Comparison of ENCODE assay signal across 14 mouse cellular contexts in the genomic region with DNA sequence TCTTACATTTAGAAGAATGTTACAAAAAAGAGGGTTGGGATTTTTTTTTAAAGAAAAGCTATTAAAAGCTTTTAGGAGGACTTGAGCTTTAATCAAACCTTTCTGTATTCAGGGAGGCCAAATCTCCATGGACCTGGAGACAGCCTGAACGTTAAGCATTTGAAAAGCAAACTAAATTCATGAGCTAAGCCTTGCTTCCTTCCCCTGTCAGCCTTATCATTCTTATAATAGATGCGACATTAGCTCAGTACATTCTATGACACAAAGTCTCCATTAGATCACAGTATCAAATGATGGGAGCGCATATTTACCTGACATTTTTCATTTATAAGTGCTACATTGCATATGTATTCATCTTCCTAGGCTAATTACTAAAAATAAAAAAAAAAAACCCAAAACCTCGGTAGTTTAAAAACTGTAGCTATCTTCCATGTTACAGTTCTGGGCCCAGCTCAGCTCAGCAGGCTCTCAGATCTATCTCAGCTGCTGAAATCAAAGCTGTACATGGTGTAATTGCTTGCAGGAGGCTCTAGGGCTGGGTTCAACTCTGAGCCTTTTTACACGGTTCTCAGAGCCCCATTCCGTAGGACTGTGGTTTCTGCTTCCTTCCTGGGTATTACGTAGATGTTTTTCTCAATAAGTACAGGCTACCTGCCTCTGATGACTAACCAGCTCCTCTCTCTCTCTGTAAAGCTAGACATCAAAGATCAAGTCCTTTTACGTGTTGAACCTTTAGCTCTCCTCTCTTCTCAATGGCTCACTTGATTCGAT. TPM values are rescaled to one million over a fixed set of nuclear protein-coding genes. Genes with fewer than 3 reads are reported as not detected.
DNase-seq lines count a peak whose midpoint lies in the region; ATAC-seq lines count a peak whose summit lies in the region.
"Had no signal": no experiment of that assay in that cellular context is flagged by ENCODE, and none has a peak within 500 bp of the region (broad histone marks: within the 10 kb centered on the region; RNA-seq: fewer than 3 reads in every experiment).

No protein-coding gene starts in this region.

- no peak overlapping the region for H3K4me3 ChIP-seq in heart, embryonic 14.5 days (ENCODE audit: control insufficient read depth in 1 of 2, insufficient read depth in 1 of 2, low read depth in 1 of 2, low read length in 2 of 2)
- H3K4me3 ChIP-seq in embryonic facial prominence, embryonic 13.5 days, result no peak overlapping the region
- H3K4me3 ChIP-seq in kidney, embryonic 14.5 days (ENCODE audit: low read length), result no peak overlapping the region
- H3K4me3 ChIP-seq: hindbrain, embryonic 13.5 days; neural tube, embryonic 12.5 days had no signal

- no peaks in the 10 kb centered on the region for H3K9me3 ChIP-seq in heart, embryonic 14.5 days (ENCODE audit: control insufficient read depth, low read length)
- H3K9me3 ChIP-seq in embryonic facial prominence, embryonic 13.5 days, result no peaks in the 10 kb centered on the region
- H3K9me3 ChIP-seq in kidney, embryonic 14.5 days (ENCODE audit: control insufficient read depth, low read length), result no peaks in the 10 kb centered on the region
- H3K9me3 ChIP-seq: hindbrain, embryonic 13.5 days; neural tube, embryonic 12.5 days had no signal

- no peak overlapping the region for H3K4me2 ChIP-seq in heart, embryonic 14.5 days (ENCODE audit: low read length)
- no peak overlapping the region for H3K4me2 ChIP-seq in embryonic facial prominence, embryonic 13.5 days
- no peak overlapping the region for H3K4me2 ChIP-seq in kidney, embryonic 14.5 days (replicated peaks; ENCODE audit: low read depth, low read length)
- H3K4me2 ChIP-seq: hindbrain, embryonic 13.5 days; liver, embryonic 11.5 days; neural tube, embryonic 12.5 days had no signal

- peaks cover 6 to 11% of the 10 kb centered on the region in 2 experiments for H3K4me1 ChIP-seq in heart, embryonic 14.5 days (ENCODE audit: control insufficient read depth in 2 of 2, insufficient read depth in 2 of 2, low read length in 2 of 2)
- H3K4me1 ChIP-seq in embryonic facial prominence, embryonic 13.5 days, result peaks cover 22% of the 10 kb centered on the region
- H3K4me1 ChIP-seq in kidney, embryonic 14.5 days (ENCODE audit: control insufficient read depth, insufficient read depth, low read length), result no peaks in the 10 kb centered on the region
- H3K4me1 ChIP-seq: hindbrain, embryonic 13.5 days; neural tube, embryonic 12.5 days had no signal

- H3K36me3 ChIP-seq in heart, embryonic 14.5 days (ENCODE audit: control insufficient read depth, insufficient read depth, low read length), result no peaks in the 10 kb centered on the region
- no peaks in the 10 kb centered on the region for H3K36me3 ChIP-seq in embryonic facial prominence, embryonic 13.5 days
- H3K36me3 ChIP-seq in kidney, embryonic 14.5 days (ENCODE audit: control insufficient read depth, insufficient read depth, low read length), result no peaks in the 10 kb centered on the region
- H3K36me3 ChIP-seq: hindbrain, embryonic 13.5 days; neural tube, embryonic 12.5 days had no signal

- no peak overlapping the region for H3K9ac ChIP-seq in heart, embryonic 14.5 days (ENCODE audit: low read length)
- no peak overlapping the region for H3K9ac ChIP-seq in embryonic facial prominence, embryonic 13.5 days
- H3K9ac ChIP-seq in kidney, embryonic 14.5 days (ENCODE audit: low read depth, low read length), result no peak overlapping the region
- H3K9ac ChIP-seq: hindbrain, embryonic 13.5 days; neural tube, embryonic 12.5 days had no signal

- no peak for DNase-seq in heart, adult 9 months (ENCODE audit: low spot score in 2 of 2)
- DNase-seq in cerebellum, adult 8-10 months, result no peak
- no peak for DNase-seq in cerebellum, postnatal 10 days
- DNase-seq: cerebellum, postnatal 36 days; lung, postnatal 14 days had no signal

- peak overlapping the region; percentile 10 to 53; a peak in 3 of 4 replicates for H3K27ac ChIP-seq in heart, embryonic 14.5 days (replicated peaks in 1 of 2; ENCODE audit: control insufficient read depth in 1 of 2, insufficient read depth in 1 of 2, low read depth in 2 of 2, low read length in 2 of 2)
- H3K27ac ChIP-seq in embryonic facial prominence, embryonic 13.5 days, result peak overlapping the region; percentile 58; the same call in 1 of the 2 replicates
- no peak overlapping the region for H3K27ac ChIP-seq in kidney, embryonic 14.5 days (ENCODE audit: low read depth, low read length)
- H3K27ac ChIP-seq: hindbrain, embryonic 13.5 days; kidney, postnatal 0 days; neural tube, embryonic 12.5 days had no signal

- H3K27me3 ChIP-seq in heart, embryonic 14.5 days (ENCODE audit: control insufficient read depth, insufficient read depth, low read length), result no peaks in the 10 kb centered on the region
- no peaks in the 10 kb centered on the region for H3K27me3 ChIP-seq in embryonic facial prominence, embryonic 13.5 days
- H3K27me3 ChIP-seq in kidney, embryonic 14.5 days (ENCODE audit: control insufficient read depth, insufficient read depth, low read length), result no peaks in the 10 kb centered on the region
- H3K27me3 ChIP-seq: hindbrain, embryonic 13.5 days; neural tube, embryonic 12.5 days had no signal

- no peak for ATAC-seq in heart, embryonic 14.5 days (ENCODE audit: insufficient number of reproducible peaks, insufficient read depth, low FRiP score, low read depth)
- ATAC-seq in CD4-positive, CD25-positive, alpha-beta regulatory T cell, adult 4 months, result peak; percentile 99
- no peak for ATAC-seq in embryonic facial prominence, embryonic 13.5 days (ENCODE audit: insufficient number of reproducible peaks, insufficient read depth, low FRiP score, low TSS enrichment, low read depth)
- peak; percentile 94 for ATAC-seq in neutrophil, adult 5-6 weeks (ENCODE audit: extremely low read depth, insufficient number of reproducible peaks, low FRiP score, poor library complexity, severe bottlenecking)
- no peak for ATAC-seq in kidney, embryonic 14.5 days (ENCODE audit: low FRiP score, low TSS enrichment)

- WGBS in heart, embryonic 14.5 days, result 60% methylated on average over 9 of the region's 9 CpGs
- 40% methylated on average over 9 of the region's 9 CpGs for WGBS in embryonic facial prominence, embryonic 13.5 days
- WGBS in kidney, embryonic 14.5 days, result 82% methylated on average over 9 of the region's 9 CpGs

RNA-seq across cellular contexts. Expression of a gene that starts 50.2 kb away (rescaled TPM):
- 3.5 and 5.6 TPM in 2 replicates for polyA plus RNA-seq in heart, embryonic 14.5 days (2014; fragmentation: Nextera tagmentation; extraction: Ambion mirVana)
- polyA plus RNA-seq in CD4-positive, CD25-positive, alpha-beta regulatory T cell, adult 4 months (2017; shearing (Covaris generic)), result under 1 TPM; 0.31 to 0.44 TPM
- 77.8 and 80.4 TPM in 2 replicates for polyA plus RNA-seq in embryonic facial prominence, embryonic 13.5 days (2015; fragmentation: Nextera tagmentation; extraction: Ambion mirVana)
- total RNA-seq in neutrophil, adult 5-6 weeks (2017), result 2.2 and 3.6 TPM in 2 replicates
- polyA plus RNA-seq in kidney, embryonic 14.5 days (2014; fragmentation: Nextera tagmentation; extraction: Ambion mirVana), result 3.2 and 6.4 TPM in 2 replicates

Comparison
In these comparisons a context has a peak if more than half of its experiments do, and no peak if none do; other contexts are left out.
1. ATAC-seq: peak in CD4-positive, CD25-positive, alpha-beta regulatory T cell, adult 4 months (single experiment) and neutrophil, adult 5-6 weeks (single experiment); none in heart, embryonic 14.5 days (single experiment), embryonic facial prominence, embryonic 13.5 days (single experiment) and kidney, embryonic 14.5 days (single experiment).
2. RNA of a gene that starts 50.2 kb away (polyA plus RNA-seq): 77.8 to 80.4 TPM in embryonic facial prominence, embryonic 13.5 days; 3.2 to 6.4 TPM in kidney, embryonic 14.5 days, 3.5 to 5.6 TPM in heart, embryonic 14.5 days and 0.31 to 0.44 TPM in CD4-positive, CD25-positive, alpha-beta regulatory T cell, adult 4 months; every median in the first group is over 10 times any median in the second.